Mouse (Mus musculus) limb, embryonic 14.5 days (tissue): ENCODE measurements around the gene Dus1l. TPM values are rescaled to one million over a fixed set of nuclear protein-coding genes. Genes with fewer than 3 reads are reported as not detected.

Experiments
- ATAC-seq: fragments of 200-750 bp; cut with Nextera tagmentation; 2 replicates; pipeline ENCODE4 v1.8.0; 2017; ENCODE audit warnings: low read depth, moderate number of reproducible peaks, moderate TSS enrichment; ENCODE audit not compliant: low FRiP score
- DNase-seq: peaks from one replicate; pipeline ENCODE4 v3.0.0-alpha.2; 2015; ENCODE audit warnings: low spot score
- H3K27ac ChIP-seq: fragments of 300-500 bp; sonication (generic); replicated peaks from 2 replicates; pipeline ENCODE4 v1.5.1; 2014; ENCODE audit warnings: low read depth, mild to moderate bottlenecking, low read length, moderate library complexity, mixed read lengths
- H3K27me3 ChIP-seq: fragments of 300-500 bp; sonication (generic); 2 replicates; pipeline ENCODE4 v1.6.1; 2014; ENCODE audit warnings: low read length, mixed read lengths; ENCODE audit not compliant: control insufficient read depth, insufficient read depth
- H3K36me3 ChIP-seq: fragments of 300-500 bp; sonication (generic); 2 replicates; pipeline ENCODE4 v1.6.1; 2014; ENCODE audit warnings: mild to moderate bottlenecking, low read length, moderate library complexity, mixed read lengths; ENCODE audit not compliant: control insufficient read depth, insufficient read depth
- H3K4me1 ChIP-seq: fragments of 300-500 bp; sonication (generic); 2 replicates; pipeline ENCODE4 v1.6.1; 2014; ENCODE audit warnings: antibody characterized with exemption, low read length, mixed read lengths; ENCODE audit not compliant: control insufficient read depth, insufficient read depth
- H3K4me2 ChIP-seq: fragments of 300-500 bp; sonication (generic); replicated peaks from 2 replicates; pipeline ENCODE4 v1.6.1; 2014; ENCODE audit warnings: low read depth, mild to moderate bottlenecking, low read length, moderate library complexity; ENCODE audit not compliant: severe bottlenecking
- H3K4me3 ChIP-seq: fragments of 300-500 bp; sonication (generic); replicated peaks from 2 replicates; pipeline ENCODE4 v1.5.1; 2014; ENCODE audit warnings: low read length
- H3K9ac ChIP-seq: fragments of 300-500 bp; sonication (generic); 2 replicates; pipeline ENCODE4 v1.6.1; 2014; ENCODE audit warnings: mild to moderate bottlenecking, low read depth, low read length, moderate library complexity; ENCODE audit not compliant: severe bottlenecking
- H3K9me3 ChIP-seq: fragments of 300-500 bp; sonication (generic); 2 replicates; pipeline ENCODE4 v1.6.1; 2016; ENCODE audit warnings: low read length; ENCODE audit not compliant: control insufficient read depth
- POLR2A ChIP-seq: fragments of 200-500 bp; IDR thresholded peaks from 2 replicates; pipeline ENCODE4 v1.8.0; 2012; ENCODE audit warnings: inconsistent platforms, mild to moderate bottlenecking, moderate library complexity, borderline replicate concordance; ENCODE audit not compliant: insufficient read depth, insufficient read length; ENCODE audit errors: extremely low read depth
- WGBS: fragments of 180-500 bp; shearing (Covaris S2); extraction: QIAGEN DNeasy Blood & Tissue Kit; methylation state at CpG from one replicate; pipeline ENCODE4 v1.1.7; 2014; 5-methylcytosine and 5-hydroxymethylcytosine counted together
- polyA plus RNA-seq, 2 experiments: library from polyadenylated mRNA; depleted of rRNA in 1 of 2; stranded (reverse) in 1 of 2; unstranded in 1 of 2; fragments of >200 nt; fragmentation: Nextera tagmentation in 1 of 2; extraction: Ambion mirVana in 1 of 2; gene quantifications; 2 replicates each; pipeline versions ENCODE4 v1.2.1 to v1.2.3; 2012 to 2014

Dus1l gene
- polyA plus RNA-seq, 2 experiments, result 55.8 to 63.4 TPM

- Histone ChIP-seq H3K27me3 (no peaks in the 10 kb centered on the region), H3K9ac (no peak overlapping the region), H3K4me2 (no peak overlapping the region), H3K27ac (no peak overlapping the region), H3K4me3 (no peak overlapping the region), H3K9me3 (peaks cover 8% of the 10 kb centered on the region), H3K36me3 (no peaks in the 10 kb centered on the region), H3K4me1 (no peaks in the 10 kb centered on the region)
- no peak for TF ChIP-seq POLR2A
- no peak for ATAC-seq
- WGBS, result 64% methylated on average over 14 of the region's 14 CpGs
- no peak for DNase-seq
These were observed 34.2 kb downstream of the Dus1l start for GRCm38 (mm10) chr11:120761811-120762671.

GRCm38 (mm10) chr11:120760236-120760635 is 36.0 kb downstream of the Dus1l start:
- 82% methylated on average over 9 of the region's 9 CpGs for WGBS
- Histone ChIP-seq H3K27me3 (no peaks in the 10 kb centered on the region), H3K9ac (no peak overlapping the region), H3K27ac (no peak overlapping the region), H3K4me3 (no peak overlapping the region), H3K9me3 (peaks cover 8% of the 10 kb centered on the region), H3K4me2 (no peak overlapping the region), H3K4me1 (no peaks in the 10 kb centered on the region), H3K36me3 (no peaks in the 10 kb centered on the region)
- no peak for ATAC-seq
- TF ChIP-seq POLR2A, result no peak
- no peak for DNase-seq

- 0 out of 2 replicates have a peak overlapping the region, but pooled peaks have one; percentile 4 for H3K9ac ChIP-seq
- H3K36me3 ChIP-seq, result no peaks in the 10 kb centered on the region
- ATAC-seq, result no peak
- no peaks in the 10 kb centered on the region for H3K27me3 ChIP-seq
- no peak for TF ChIP-seq POLR2A
- H3K4me1 ChIP-seq, result no peaks in the 10 kb centered on the region
- H3K4me3 ChIP-seq, result no peak overlapping the region
- H3K27ac ChIP-seq, result no peak overlapping the region
- DNase-seq, result no peak
- WGBS, result 74% methylated on average over 4 of the region's 4 CpGs
- no peaks in the 10 kb centered on the region for H3K9me3 ChIP-seq
- H3K4me2 ChIP-seq, result no peak overlapping the region
These were observed 44.6 kb downstream of the Dus1l start for GRCm38 (mm10) chr11:120751606-120752005.

- DNase-seq (no peak), ATAC-seq (no peak)
- WGBS, result 60% methylated on average over 8 of the region's 8 CpGs
- Histone ChIP-seq H3K4me3 (no peak overlapping the region), H3K4me1 (no peaks in the 10 kb centered on the region), H3K9me3 (no peaks in the 10 kb centered on the region), H3K36me3 (no peaks in the 10 kb centered on the region), H3K27ac (no peak overlapping the region), H3K27me3 (no peaks in the 10 kb centered on the region), H3K4me2 (no peak overlapping the region), H3K9ac (no peak overlapping the region)
- TF ChIP-seq POLR2A, result no peak
These were observed 46.8 kb downstream of the Dus1l start for GRCm38 (mm10) chr11:120749430-120749829.

- Histone ChIP-seq H3K4me1 (no peaks in the 10 kb centered on the region), H3K4me2 (no peak overlapping the region), H3K9ac (no peak overlapping the region), H3K9me3 (no peaks in the 10 kb centered on the region), H3K4me3 (no peak overlapping the region), H3K36me3 (no peaks in the 10 kb centered on the region), H3K27ac (no peak overlapping the region), H3K27me3 (no peaks in the 10 kb centered on the region)
- TF ChIP-seq POLR2A, result no peak
- DNase-seq (no peak), ATAC-seq (no peak)
- WGBS, result 39% methylated on average over 4 of the region's 4 CpGs
These were observed 48.2 kb downstream of the Dus1l start for GRCm38 (mm10) chr11:120747974-120748373.
